Mouse (Mus musculus): ENCODE data around the gene Greb1. TPM values are rescaled to one million over a fixed set of nuclear protein-coding genes. Genes with fewer than 3 reads are reported as not detected.
A peak's percentile ranks its signal among the peaks of the same experiment; 100 is the strongest.
"Not testable (repeated sequence)": the region's sequence is repeated elsewhere in the genome, so short reads cannot be mapped to it uniquely, and the experiment has no call there.

Greb1 gene
- total RNA-seq, 2 experiments from 2014 or later: 0.59 to 0.66 TPM

GRCm38 (mm10) chr12:16763649-16764422, 36.9 kb downstream of the Greb1 start:
- DNase-seq: no peak

GRCm38 (mm10) chr12:16761461-16761860, 39.2 kb downstream of the Greb1 start:
- no peak for DNase-seq

GRCm38 (mm10) chr12:16760246-16760645, 40.4 kb downstream of the Greb1 start:
- DNase-seq: no peak

- peak; percentile 76 for DNase-seq
Observed at GRCm38 (mm10) chr12:16754311-16754710, 46.4 kb downstream of the Greb1 start.

GRCm38 (mm10) chr12:16753555-16753954, 47.1 kb downstream of the Greb1 start:
- DNase-seq: no peak

- no peak for DNase-seq
Observed at GRCm38 (mm10) chr12:16753110-16753509, 47.6 kb downstream of the Greb1 start.

GRCm38 (mm10) chr12:16752236-16752840, 48.3 kb downstream of the Greb1 start:
- no peak for DNase-seq

GRCm38 (mm10) chr12:16751609-16752008, 49.1 kb downstream of the Greb1 start:
- DNase-seq: no peak

GRCm38 (mm10) chr12:16740059-16740458, 60.6 kb downstream of the Greb1 start:
- DNase-seq: no peak

- no peak for DNase-seq
Observed at GRCm38 (mm10) chr12:16737266-16737665, 63.4 kb downstream of the Greb1 start.

- DNase-seq: no peak
Observed at GRCm38 (mm10) chr12:16734698-16735097, 66.0 kb downstream of the Greb1 start.

GRCm38 (mm10) chr12:16734009-16734408, 66.7 kb downstream of the Greb1 start:
- no peak for DNase-seq

- DNase-seq: no peak
Observed at GRCm38 (mm10) chr12:16731121-16731741, 69.5 kb downstream of the Greb1 start.

GRCm38 (mm10) chr12:16730196-16730595, 70.5 kb downstream of the Greb1 start:
- DNase-seq: no peak

- no peak for DNase-seq
Observed at GRCm38 (mm10) chr12:16728221-16728620, 72.5 kb downstream of the Greb1 start.

- no peak for DNase-seq
Observed at GRCm38 (mm10) chr12:16726229-16726628, 74.5 kb downstream of the Greb1 start.

- DNase-seq: no peak
Observed at GRCm38 (mm10) chr12:16723601-16724000, 77.1 kb downstream of the Greb1 start.

GRCm38 (mm10) chr12:16718660-16719315, 81.9 kb downstream of the Greb1 start:
- peak; percentile 47 for DNase-seq

- DNase-seq: peak; percentile 42
Observed at GRCm38 (mm10) chr12:16717653-16718052, 83.0 kb downstream of the Greb1 start.

- no peak for DNase-seq
Observed at GRCm38 (mm10) chr12:16714616-16715015, 86.1 kb downstream of the Greb1 start.

- no peak for DNase-seq
Observed at GRCm38 (mm10) chr12:16698691-16699090, 102.0 kb downstream of the Greb1 start.

- DNase-seq: no peak
Observed at GRCm38 (mm10) chr12:16696146-16696545, 104.5 kb downstream of the Greb1 start.

GRCm38 (mm10) chr12:16695252-16695651, 105.4 kb downstream of the Greb1 start:
- not testable (repeated sequence) for DNase-seq
